Mouse (Mus musculus): Measurements from ENCODE around the gene Sipa1l3.

- no peak for TF ChIP-seq EP300 (optimal IDR thresholded peaks at IDR 0.05)
- TF ChIP-seq CTCF (IDR thresholded peaks at IDR 0.05; ENCODE audit: low read depth): no peak
Observed at GRCm38 (mm10) chr7:29485721-29486120, 32.7 kb downstream of the Sipa1l3 start.

Measured in stomach, postnatal 0 days (tissue).